Mouse (Mus musculus) hindbrain, embryonic 13.5 days (tissue): Measurements from ENCODE around the gene Rfx4. TPM values are rescaled to one million over a fixed set of nuclear protein-coding genes. Genes with fewer than 3 reads are reported as not detected.

Source experiments
- ATAC-seq: fragments of 200-750 bp; cut with Nextera tagmentation; 2 replicates; pipeline ENCODE4 v1.8.0; 2017; ENCODE audit warnings: moderate TSS enrichment; ENCODE audit not compliant: low FRiP score
- H3K27ac ChIP-seq: fragments of 300-500 bp; sonication (generic); 2 replicates; pipeline ENCODE4 v1.5.1; 2015; ENCODE audit warnings: inconsistent platforms, mild to moderate bottlenecking, moderate library complexity
- H3K27me3 ChIP-seq: fragments of 300-500 bp; sonication (generic); 2 replicates; pipeline ENCODE4 v1.6.1; 2015; ENCODE audit warnings: mild to moderate bottlenecking, inconsistent platforms
- H3K36me3 ChIP-seq: fragments of 300-500 bp; sonication (generic); 2 replicates; pipeline ENCODE4 v1.6.1; 2015; ENCODE audit warnings: mild to moderate bottlenecking, inconsistent platforms
- H3K4me1 ChIP-seq: fragments of 300-500 bp; sonication (generic); replicated peaks from 2 replicates; pipeline ENCODE4 v1.6.1; 2015; ENCODE audit warnings: inconsistent platforms
- H3K4me2 ChIP-seq: fragments of 300-500 bp; sonication (generic); 2 replicates; pipeline ENCODE4 v1.6.1; 2015; ENCODE audit warnings: inconsistent platforms, mild to moderate bottlenecking, moderate library complexity
- H3K4me3 ChIP-seq: fragments of 300-500 bp; sonication (generic); 2 replicates; pipeline ENCODE4 v1.5.1; 2015; ENCODE audit warnings: mild to moderate bottlenecking, inconsistent platforms
- H3K9ac ChIP-seq: fragments of 300-500 bp; sonication (generic); 2 replicates; pipeline ENCODE4 v1.6.1; 2015; ENCODE audit warnings: mild to moderate bottlenecking, inconsistent platforms
- H3K9me3 ChIP-seq: fragments of 300-500 bp; sonication (generic); 2 replicates; pipeline ENCODE4 v1.6.1; 2016; ENCODE audit warnings: inconsistent platforms
- WGBS: fragments of 180-500 bp; shearing (Covaris S2); methylation state at CpG from one replicate; pipeline ENCODE4 v1.1.7; 2015; 5-methylcytosine and 5-hydroxymethylcytosine counted together
- polyA plus RNA-seq: library from polyadenylated mRNA; unstranded; fragments of >200 nt; fragmentation: Nextera tagmentation; extraction: Ambion mirVana; gene quantifications from 2 replicates; pipeline ENCODE4 v1.2.1, GENCODE M21; 2015

The Rfx4 gene
- polyA plus RNA-seq, 1 experiment from 2014 or later = 25.1 TPM

GRCm38 (mm10) chr10:84759511-84760117 lies 3.8 kb downstream of the Rfx4 start:
- H3K27me3 ChIP-seq = peaks cover 50% of the 10 kb centered on the region
- H3K4me2 ChIP-seq = peak overlapping the region; percentile 72
- H3K9ac ChIP-seq = peak overlapping the region; percentile 79
- H3K36me3 ChIP-seq = no peaks in the 10 kb centered on the region
- peak overlapping the region; percentile 46 for H3K4me3 ChIP-seq
- peak overlapping the region; percentile 90 for H3K27ac ChIP-seq
- no peak for ATAC-seq
- peaks cover 85% of the 10 kb centered on the region for H3K4me1 ChIP-seq
- no peaks in the 10 kb centered on the region for H3K9me3 ChIP-seq
- 2% methylated on average over 16 of the region's 16 CpGs for WGBS

- peaks cover 77% of the 10 kb centered on the region for H3K4me1 ChIP-seq
- H3K9ac ChIP-seq = peak overlapping the region; percentile 79
- peak overlapping the region; percentile 72 for H3K4me2 ChIP-seq
- 4% methylated on average over 46 of the region's 46 CpGs for WGBS
- peak; percentile 52 for ATAC-seq
- H3K27me3 ChIP-seq = peaks cover 45% of the 10 kb centered on the region
- peak overlapping the region; percentile 90 for H3K27ac ChIP-seq
- no peaks in the 10 kb centered on the region for H3K36me3 ChIP-seq
- H3K4me3 ChIP-seq = peak overlapping the region; percentile 46
- no peaks in the 10 kb centered on the region for H3K9me3 ChIP-seq
These were observed 4.6 kb downstream of the Rfx4 start for GRCm38 (mm10) chr10:84760118-84761111.

GRCm38 (mm10) chr10:84768766-84769165 lies 12.9 kb downstream of the Rfx4 start:
- no peak for ATAC-seq
- Histone ChIP-seq H3K4me2 (no peak overlapping the region), H3K27me3 (no peaks in the 10 kb centered on the region), H3K9ac (no peak overlapping the region), H3K27ac (no peak overlapping the region), H3K36me3 (no peaks in the 10 kb centered on the region), H3K9me3 (no peaks in the 10 kb centered on the region), H3K4me1 (peaks cover 17% of the 10 kb centered on the region), H3K4me3 (no peak overlapping the region)
- WGBS = 84% methylated on average over 10 of the region's 10 CpGs

GRCm38 (mm10) chr10:84772380-84773130 lies 16.7 kb downstream of the Rfx4 start:
- H3K9me3 ChIP-seq = no peaks in the 10 kb centered on the region
- ATAC-seq = no peak
- peaks cover 22% of the 10 kb centered on the region for H3K4me1 ChIP-seq
- no peak overlapping the region for H3K4me2 ChIP-seq
- H3K27me3 ChIP-seq = no peaks in the 10 kb centered on the region
- H3K27ac ChIP-seq = no peak overlapping the region
- H3K4me3 ChIP-seq = no peak overlapping the region
- WGBS = 79% methylated on average over 4 of the region's 4 CpGs
- no peaks in the 10 kb centered on the region for H3K36me3 ChIP-seq
- H3K9ac ChIP-seq = no peak overlapping the region

- ATAC-seq = no peak
- Histone ChIP-seq H3K9ac (no peak overlapping the region), H3K4me3 (no peak overlapping the region), H3K9me3 (no peaks in the 10 kb centered on the region), H3K4me1 (peaks cover 25% of the 10 kb centered on the region), H3K4me2 (no peak overlapping the region), H3K27ac (no peak overlapping the region), H3K36me3 (no peaks in the 10 kb centered on the region), H3K27me3 (no peaks in the 10 kb centered on the region)
- 86% methylated on average over 4 of the region's 4 CpGs for WGBS
These were observed 18.0 kb downstream of the Rfx4 start for GRCm38 (mm10) chr10:84773889-84774288.

- no peak for ATAC-seq
- peaks cover 25% of the 10 kb centered on the region for H3K4me1 ChIP-seq
- H3K27ac ChIP-seq = no peak overlapping the region
- no peaks in the 10 kb centered on the region for H3K9me3 ChIP-seq
- no peak overlapping the region for H3K4me3 ChIP-seq
- H3K36me3 ChIP-seq = no peaks in the 10 kb centered on the region
- no peak overlapping the region for H3K4me2 ChIP-seq
- H3K9ac ChIP-seq = no peak overlapping the region
- 82% methylated on average over 12 of the region's 12 CpGs for WGBS
- H3K27me3 ChIP-seq = no peaks in the 10 kb centered on the region
These were observed 18.7 kb downstream of the Rfx4 start for GRCm38 (mm10) chr10:84774573-84774972.

GRCm38 (mm10) chr10:84777109-84777508 lies 21.2 kb downstream of the Rfx4 start:
- Histone ChIP-seq H3K27ac (no peak overlapping the region), H3K4me3 (no peak overlapping the region), H3K9ac (no peak overlapping the region), H3K4me1 (peaks cover 21% of the 10 kb centered on the region), H3K4me2 (no peak overlapping the region), H3K9me3 (no peaks in the 10 kb centered on the region), H3K27me3 (no peaks in the 10 kb centered on the region), H3K36me3 (0 out of 2 replicates have a peak, but pooled peaks cover 3% of the 10 kb centered on the region)
- 0 out of 2 replicates have a peak, but pooled peaks have one; percentile 27 for ATAC-seq
- WGBS = 59% methylated on average over 5 of the region's 5 CpGs

GRCm38 (mm10) chr10:84777974-84778373 lies 22.1 kb downstream of the Rfx4 start:
- H3K4me3 ChIP-seq = no peak overlapping the region
- H3K4me1 ChIP-seq = peaks cover 16% of the 10 kb centered on the region
- no peak overlapping the region for H3K9ac ChIP-seq
- H3K27ac ChIP-seq = no peak overlapping the region
- H3K9me3 ChIP-seq = no peaks in the 10 kb centered on the region
- H3K4me2 ChIP-seq = no peak overlapping the region
- no peaks in the 10 kb centered on the region for H3K27me3 ChIP-seq
- 0 out of 2 replicates have a peak, but pooled peaks cover 3% of the 10 kb centered on the region for H3K36me3 ChIP-seq
- no peak for ATAC-seq
- 75% methylated on average over 7 of the region's 7 CpGs for WGBS

GRCm38 (mm10) chr10:84780828-84781227 lies 25.0 kb downstream of the Rfx4 start:
- 88% methylated on average over 4 of the region's 4 CpGs for WGBS
- H3K4me1 ChIP-seq = peaks cover 13% of the 10 kb centered on the region

GRCm38 (mm10) chr10:84785339-84785738 lies 29.5 kb downstream of the Rfx4 start:
- Histone ChIP-seq H3K4me3 (no peak overlapping the region), H3K9ac (no peak overlapping the region), H3K36me3 (0 out of 2 replicates have a peak, but pooled peaks cover 3% of the 10 kb centered on the region), H3K27ac (no peak overlapping the region), H3K27me3 (no peaks in the 10 kb centered on the region), H3K4me2 (no peak overlapping the region), H3K9me3 (no peaks in the 10 kb centered on the region), H3K4me1 (0 out of 2 replicates have a peak, but pooled peaks cover 3% of the 10 kb centered on the region)
- no peak for ATAC-seq
- WGBS = 84% methylated on average over 4 of the region's 4 CpGs

More at GRCm38 (mm10) chr10:84780828-84781227, 25.0 kb downstream of the Rfx4 start:
- H3K27me3 ChIP-seq = no peaks in the 10 kb centered on the region
- no peak overlapping the region for H3K4me2 ChIP-seq
- H3K4me3 ChIP-seq = no peak overlapping the region
- no peaks in the 10 kb centered on the region for H3K9me3 ChIP-seq
- H3K9ac ChIP-seq = no peak overlapping the region
- H3K36me3 ChIP-seq = 0 out of 2 replicates have a peak, but pooled peaks cover 3% of the 10 kb centered on the region
- no peak overlapping the region for H3K27ac ChIP-seq
- ATAC-seq = no peak

- H3K9ac ChIP-seq = no peak overlapping the region
- no peaks in the 10 kb centered on the region for H3K9me3 ChIP-seq
- H3K4me2 ChIP-seq = no peak overlapping the region
- WGBS = 91% methylated on average over 8 of the region's 8 CpGs
- H3K4me1 ChIP-seq = peaks cover 17% of the 10 kb centered on the region; the same call in 1 of the 2 replicates
- no peaks in the 10 kb centered on the region for H3K27me3 ChIP-seq
- H3K27ac ChIP-seq = no peak overlapping the region
- ATAC-seq = no peak
- no peaks in the 10 kb centered on the region for H3K36me3 ChIP-seq
- H3K4me3 ChIP-seq = no peak overlapping the region
These were observed 34.5 kb downstream of the Rfx4 start for GRCm38 (mm10) chr10:84790323-84790722.

- no peak overlapping the region for H3K4me2 ChIP-seq
- ATAC-seq = no peak
- no peak overlapping the region for H3K27ac ChIP-seq
- no peak overlapping the region for H3K4me3 ChIP-seq
- 90% methylated on average over 3 of the region's 3 CpGs for WGBS
- no peaks in the 10 kb centered on the region for H3K36me3 ChIP-seq
- no peaks in the 10 kb centered on the region for H3K27me3 ChIP-seq
- peaks cover 16% of the 10 kb centered on the region; the same call in 1 of the 2 replicates for H3K4me1 ChIP-seq
- H3K9me3 ChIP-seq = no peaks in the 10 kb centered on the region
- no peak overlapping the region for H3K9ac ChIP-seq
These were observed 35.3 kb downstream of the Rfx4 start for GRCm38 (mm10) chr10:84791181-84791580.
